Mouse (Mus musculus): Measurements from ENCODE around the gene Edf1. TPM values are rescaled to one million over a fixed set of nuclear protein-coding genes. Genes with fewer than 3 reads are reported as not detected.
A peak's percentile ranks its signal among the peaks of the same experiment; 100 is the strongest.

The Edf1 gene
- polyA plus RNA-seq, 1 experiment from 2014 or later, result 356 TPM

GRCm38 (mm10) chr2:25596765-25597510 lies 39.3 kb downstream of the Edf1 start:
- 0 out of 2 replicates have a peak, but pooled peaks cover 4% of the 10 kb centered on the region for H3K4me1 ChIP-seq (ENCODE audit: control insufficient read depth, insufficient read depth, low read length)
- no peak overlapping the region for H3K4me2 ChIP-seq
- no peak for ATAC-seq (replicated peaks; ENCODE audit: insufficient number of reproducible peaks, low FRiP score, low TSS enrichment)
- H3K27me3 ChIP-seq (ENCODE audit: control insufficient read depth, insufficient read depth, low read length), result no peaks in the 10 kb centered on the region
- WGBS (ENCODE audit: insufficient replicate concordance), result 88% methylated on average over 5 of the region's 5 CpGs
- peaks cover 60% of the 10 kb centered on the region for H3K36me3 ChIP-seq (ENCODE audit: control insufficient read depth, insufficient read depth, low read length)
- H3K4me3 ChIP-seq (ENCODE audit: low read depth, low read length), result no peak overlapping the region
- H3K27ac ChIP-seq (ENCODE audit: low read depth, low read length), result no peak overlapping the region
- H3K9me3 ChIP-seq (replicated peaks; ENCODE audit: control insufficient read depth, low read length), result no peaks in the 10 kb centered on the region
- H3K9ac ChIP-seq (ENCODE audit: low read depth, low read length), result no peak overlapping the region

- H3K9ac ChIP-seq (ENCODE audit: low read depth, low read length), result no peak overlapping the region
- H3K27me3 ChIP-seq (ENCODE audit: control insufficient read depth, insufficient read depth, low read length), result no peaks in the 10 kb centered on the region
- ATAC-seq (replicated peaks; ENCODE audit: insufficient number of reproducible peaks, low FRiP score, low TSS enrichment), result no peak
- H3K4me2 ChIP-seq, result no peak overlapping the region
- H3K27ac ChIP-seq (ENCODE audit: low read depth, low read length), result no peak overlapping the region
- H3K36me3 ChIP-seq (ENCODE audit: control insufficient read depth, insufficient read depth, low read length), result peaks cover 51% of the 10 kb centered on the region
- H3K4me3 ChIP-seq (ENCODE audit: low read depth, low read length), result no peak overlapping the region
- H3K4me1 ChIP-seq (ENCODE audit: control insufficient read depth, insufficient read depth, low read length), result 0 out of 2 replicates have a peak, but pooled peaks cover 4% of the 10 kb centered on the region
- H3K9me3 ChIP-seq (replicated peaks; ENCODE audit: control insufficient read depth, low read length), result no peaks in the 10 kb centered on the region
- 86% methylated on average over 1 of the region's 1 CpGs for WGBS (ENCODE audit: insufficient replicate concordance)
Observed at GRCm38 (mm10) chr2:25598749-25599148, 41.1 kb downstream of the Edf1 start.

DNA sequence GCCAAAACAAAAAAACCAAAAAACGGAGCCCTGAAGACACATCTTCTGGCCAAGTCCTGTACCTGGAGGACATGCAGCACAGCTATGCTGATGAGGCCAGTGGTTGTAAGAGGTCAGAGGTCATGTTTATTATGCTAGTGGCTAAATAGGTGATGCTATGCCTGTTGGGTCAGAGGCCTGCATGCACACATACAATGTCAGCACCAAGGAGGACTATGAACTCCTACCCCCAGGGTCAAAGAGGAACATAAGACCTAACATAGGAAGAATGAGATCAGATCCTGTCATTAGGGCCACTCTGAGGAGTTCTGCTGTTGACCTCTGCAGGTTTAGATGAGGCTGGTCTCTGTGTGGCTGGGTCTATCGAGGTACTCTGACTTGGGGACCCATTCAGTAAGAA lies 42.4 kb downstream of the Edf1 start:
- Histone ChIP-seq H3K36me3 (ENCODE audit: control insufficient read depth, insufficient read depth, low read length) (peaks cover 47% of the 10 kb centered on the region), H3K27ac (ENCODE audit: low read depth, low read length) (no peak overlapping the region), H3K4me2 (no peak overlapping the region), H3K9ac (ENCODE audit: low read depth, low read length) (no peak overlapping the region), H3K27me3 (ENCODE audit: control insufficient read depth, insufficient read depth, low read length) (no peaks in the 10 kb centered on the region), H3K4me3 (ENCODE audit: low read depth, low read length) (no peak overlapping the region), H3K4me1 (ENCODE audit: control insufficient read depth, insufficient read depth, low read length) (0 out of 2 replicates have a peak, but pooled peaks cover 4% of the 10 kb centered on the region), H3K9me3 (replicated peaks; ENCODE audit: control insufficient read depth, low read length) (no peaks in the 10 kb centered on the region)
- ATAC-seq (replicated peaks; ENCODE audit: insufficient number of reproducible peaks, low FRiP score, low TSS enrichment), result no peak
- 76% methylated on average over 2 of the region's 2 CpGs for WGBS (ENCODE audit: insufficient replicate concordance)

DNA sequence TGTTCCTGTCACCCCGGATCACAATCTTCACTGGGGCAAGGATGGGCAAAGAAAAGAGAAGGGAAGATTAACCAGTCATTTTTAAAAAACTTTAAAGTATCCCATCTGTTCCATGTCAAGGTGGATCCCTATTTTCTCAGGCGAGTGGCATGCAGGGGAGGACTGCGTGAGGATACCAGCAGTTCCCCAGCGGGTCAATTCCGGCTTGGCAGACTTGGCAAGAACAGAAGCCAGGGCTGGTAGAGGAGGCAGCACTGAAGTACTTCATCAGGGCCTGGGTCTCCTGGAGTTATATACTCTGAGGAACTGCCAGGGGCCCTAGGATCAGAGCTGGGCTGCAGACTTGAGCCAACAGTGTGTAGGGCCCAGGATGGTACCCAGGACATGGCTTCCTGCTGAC lies 44.9 kb downstream of the Edf1 start:
- Histone ChIP-seq H3K9ac (ENCODE audit: low read depth, low read length) (no peak overlapping the region), H3K4me1 (ENCODE audit: control insufficient read depth, insufficient read depth, low read length) (peaks cover 13% of the 10 kb centered on the region; the same call in 1 of the 2 replicates), H3K4me3 (ENCODE audit: low read depth, low read length) (no peak overlapping the region), H3K27me3 (ENCODE audit: control insufficient read depth, insufficient read depth, low read length) (no peaks in the 10 kb centered on the region), H3K9me3 (replicated peaks; ENCODE audit: control insufficient read depth, low read length) (no peaks in the 10 kb centered on the region), H3K36me3 (ENCODE audit: control insufficient read depth, insufficient read depth, low read length) (peaks cover 27% of the 10 kb centered on the region), H3K27ac (ENCODE audit: low read depth, low read length) (no peak overlapping the region), H3K4me2 (no peak overlapping the region)
- 90% methylated on average over 5 of the region's 5 CpGs for WGBS (ENCODE audit: insufficient replicate concordance)
- no peak for ATAC-seq (replicated peaks; ENCODE audit: insufficient number of reproducible peaks, low FRiP score, low TSS enrichment)

DNA sequence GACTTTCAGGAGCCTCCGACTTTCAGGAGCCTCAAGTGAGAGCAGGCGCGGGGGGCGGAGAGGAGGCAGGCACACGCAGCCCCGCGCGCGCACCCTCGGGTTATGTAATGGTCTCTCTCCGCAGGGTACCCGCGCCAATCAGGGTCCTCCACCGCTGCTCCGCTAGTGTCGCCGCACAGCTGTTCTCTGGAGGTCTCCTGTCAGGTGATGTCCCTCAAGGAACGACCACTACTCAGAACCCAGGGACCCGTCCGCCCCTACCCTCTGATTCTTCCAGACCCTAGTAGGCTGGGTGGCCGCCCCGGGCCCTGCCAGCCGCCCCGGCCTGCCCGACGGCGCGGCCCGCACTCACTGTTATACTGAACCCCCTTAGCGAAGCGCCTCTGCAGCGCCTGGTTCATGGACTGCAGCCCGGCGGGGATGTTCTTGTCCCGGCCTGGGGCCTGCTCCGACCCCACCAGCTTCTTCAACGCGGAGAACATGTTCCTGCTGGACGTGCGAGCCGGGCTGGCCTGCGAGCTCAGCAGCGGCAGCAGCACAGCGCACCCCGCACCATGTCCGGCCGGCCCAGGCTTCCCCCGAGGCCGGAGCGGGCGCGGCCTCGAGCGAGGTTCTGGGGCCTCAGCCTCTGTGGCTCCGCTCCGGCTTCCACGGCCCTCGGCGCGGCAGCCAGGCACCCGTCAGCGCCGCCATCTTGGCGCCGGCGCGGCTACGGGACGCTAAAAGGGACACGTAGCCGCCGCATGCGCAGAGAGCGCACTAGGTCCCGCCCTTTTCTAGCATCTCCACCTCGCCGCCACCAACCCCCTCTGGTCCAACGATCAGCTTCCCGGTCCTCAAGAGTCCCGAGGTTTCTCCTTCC lies 50.3 kb downstream of the Edf1 start, which contains the start of gene Rabl6:
TSS of gene Rabl6 (minus strand) at position 761 of the 862 bp plus-strand sequence.
- ATAC-seq (replicated peaks; ENCODE audit: insufficient number of reproducible peaks, low FRiP score, low TSS enrichment), result peak; percentile 74
- H3K4me1 ChIP-seq (ENCODE audit: control insufficient read depth, insufficient read depth, low read length), result peaks cover 10% of the 10 kb centered on the region; the same call in 1 of the 2 replicates
- no peaks in the 10 kb centered on the region for H3K9me3 ChIP-seq (replicated peaks; ENCODE audit: control insufficient read depth, low read length)
- H3K36me3 ChIP-seq (ENCODE audit: control insufficient read depth, insufficient read depth, low read length), result no peaks in the 10 kb centered on the region
- WGBS (ENCODE audit: insufficient replicate concordance), result under 1% methylated on average over 80 of the region's 80 CpGs
- H3K9ac ChIP-seq (ENCODE audit: low read depth, low read length), result peak within 1 kb of the TSS; percentile 98
- peak within 1 kb of the TSS; percentile 94 for H3K27ac ChIP-seq (ENCODE audit: low read depth, low read length)
- peak within 1 kb of the TSS; percentile 99 for H3K4me3 ChIP-seq (ENCODE audit: low read depth, low read length)
- peak within 1 kb of the TSS; percentile 73 for H3K4me2 ChIP-seq
- peaks cover 12% of the 10 kb centered on the region for H3K27me3 ChIP-seq (ENCODE audit: control insufficient read depth, insufficient read depth, low read length)

GRCm38 (mm10) chr2:25608671-25609070 lies 51.0 kb downstream of the Edf1 start:
- Histone ChIP-seq H3K9ac (ENCODE audit: low read depth, low read length) (peak overlapping the region; percentile 98), H3K4me3 (ENCODE audit: low read depth, low read length) (peak overlapping the region; percentile 99), H3K4me2 (peak overlapping the region; percentile 73), H3K27ac (ENCODE audit: low read depth, low read length) (no peak overlapping the region), H3K27me3 (ENCODE audit: control insufficient read depth, insufficient read depth, low read length) (peaks cover 19% of the 10 kb centered on the region), H3K4me1 (ENCODE audit: control insufficient read depth, insufficient read depth, low read length) (peaks cover 10% of the 10 kb centered on the region; the same call in 1 of the 2 replicates), H3K36me3 (ENCODE audit: control insufficient read depth, insufficient read depth, low read length) (no peaks in the 10 kb centered on the region), H3K9me3 (replicated peaks; ENCODE audit: control insufficient read depth, low read length) (no peaks in the 10 kb centered on the region)
- WGBS (ENCODE audit: insufficient replicate concordance), result 70% methylated on average over 10 of the region's 10 CpGs
- no peak for ATAC-seq (replicated peaks; ENCODE audit: insufficient number of reproducible peaks, low FRiP score, low TSS enrichment)

Other genes starting within 250 kb of the Edf1 start
- 0.96 and 1.1 TPM in 2 replicates for gene Grin1, start 238.7 kb upstream of the Edf1 start, polyA plus RNA-seq (2014; fragmentation: Nextera tagmentation; extraction: Ambion mirVana)
- 47.9 and 68.4 TPM in 2 replicates for gene Man1b1, start 225.5 kb upstream of the Edf1 start, polyA plus RNA-seq (2014; fragmentation: Nextera tagmentation; extraction: Ambion mirVana)
- 13.1 and 14.0 TPM in 2 replicates for gene Dpp7, start 201.5 kb upstream of the Edf1 start, polyA plus RNA-seq (2014; fragmentation: Nextera tagmentation; extraction: Ambion mirVana)
- gene Uap1l1, start 192.2 kb upstream of the Edf1 start, polyA plus RNA-seq (2014; fragmentation: Nextera tagmentation; extraction: Ambion mirVana), result 10.8 and 11.2 TPM in 2 replicates
- 16.0 and 18.2 TPM in 2 replicates for gene Sapcd2, start 185.5 kb upstream of the Edf1 start, polyA plus RNA-seq (2014; fragmentation: Nextera tagmentation; extraction: Ambion mirVana)
- 0.18 and 0.20 TPM in 2 replicates for gene Entpd2, start 162.0 kb upstream of the Edf1 start, polyA plus RNA-seq (2014; fragmentation: Nextera tagmentation; extraction: Ambion mirVana)
- 16.8 and 18.9 TPM in 2 replicates for gene Npdc1, start 158.5 kb upstream of the Edf1 start, polyA plus RNA-seq (2014; fragmentation: Nextera tagmentation; extraction: Ambion mirVana)
- gene Fut7, start 134.6 kb upstream of the Edf1 start, polyA plus RNA-seq (2014; fragmentation: Nextera tagmentation; extraction: Ambion mirVana), result not detected in 2 replicates
- 2.0 and 3.4 TPM in 2 replicates for gene Abca2, start 129.1 kb upstream of the Edf1 start, polyA plus RNA-seq (2014; fragmentation: Nextera tagmentation; extraction: Ambion mirVana)
- 0.47 and 0.83 TPM in 2 replicates for gene Clic3, start 101.0 kb upstream of the Edf1 start, polyA plus RNA-seq (2014; fragmentation: Nextera tagmentation; extraction: Ambion mirVana)
- gene Paxx, start 96.8 kb upstream of the Edf1 start, polyA plus RNA-seq (2014; fragmentation: Nextera tagmentation; extraction: Ambion mirVana), result 16.5 and 20.0 TPM in 2 replicates
- 0.66 and 1.1 TPM in 2 replicates for gene Ptgds, start 87.8 kb upstream of the Edf1 start, polyA plus RNA-seq (2014; fragmentation: Nextera tagmentation; extraction: Ambion mirVana)
- not detected in 2 replicates for gene Lcn12, start 63.9 kb upstream of the Edf1 start, polyA plus RNA-seq (2014; fragmentation: Nextera tagmentation; extraction: Ambion mirVana)
- gene Fbxw5, start 57.1 kb upstream of the Edf1 start, polyA plus RNA-seq (2014; fragmentation: Nextera tagmentation; extraction: Ambion mirVana), result 66.7 and 78.7 TPM in 2 replicates
- 3.4 and 3.7 TPM in 2 replicates for gene C8g, start 56.1 kb upstream of the Edf1 start, polyA plus RNA-seq (2014; fragmentation: Nextera tagmentation; extraction: Ambion mirVana)
- gene Traf2, start 10.9 kb upstream of the Edf1 start, polyA plus RNA-seq (2014; fragmentation: Nextera tagmentation; extraction: Ambion mirVana), result 20.3 and 21.9 TPM in 2 replicates
- gene Mamdc4, start 17.0 kb downstream of the Edf1 start, polyA plus RNA-seq (2014; fragmentation: Nextera tagmentation; extraction: Ambion mirVana), result 3.2 and 5.5 TPM in 2 replicates
- 167 and 172 TPM in 2 replicates for gene Phpt1, start 17.4 kb downstream of the Edf1 start, polyA plus RNA-seq (2014; fragmentation: Nextera tagmentation; extraction: Ambion mirVana)
- 0.21 TPM in 1 of 2 replicates, not detected in the other for gene Ajm1, start 23.9 kb downstream of the Edf1 start, polyA plus RNA-seq (2014; fragmentation: Nextera tagmentation; extraction: Ambion mirVana)
- gene Rabl6, start 50.7 kb downstream of the Edf1 start, polyA plus RNA-seq (2014; fragmentation: Nextera tagmentation; extraction: Ambion mirVana), result 35.9 and 40.0 TPM in 2 replicates
- 0.11 and 0.20 TPM in 2 replicates for gene Ccdc183, start 59.8 kb downstream of the Edf1 start, polyA plus RNA-seq (2014; fragmentation: Nextera tagmentation; extraction: Ambion mirVana)
- 14.6 and 18.4 TPM in 2 replicates for gene Tmem141, start 64.2 kb downstream of the Edf1 start, polyA plus RNA-seq (2014; fragmentation: Nextera tagmentation; extraction: Ambion mirVana)
- 1.0 and 1.1 TPM in 2 replicates for gene Fcna, start 70.2 kb downstream of the Edf1 start, polyA plus RNA-seq (2014; fragmentation: Nextera tagmentation; extraction: Ambion mirVana)
- not detected in 2 replicates for gene Lcn8, start 95.3 kb downstream of the Edf1 start, polyA plus RNA-seq (2014; fragmentation: Nextera tagmentation; extraction: Ambion mirVana)
- gene Lcn5, start 100.1 kb downstream of the Edf1 start, polyA plus RNA-seq (2014; fragmentation: Nextera tagmentation; extraction: Ambion mirVana), result not detected in 2 replicates
- gene Lcn6, start 118.9 kb downstream of the Edf1 start, polyA plus RNA-seq (2014; fragmentation: Nextera tagmentation; extraction: Ambion mirVana), result not detected in 2 replicates
- not detected in 2 replicates for gene Lcn10, start 124.9 kb downstream of the Edf1 start, polyA plus RNA-seq (2014; fragmentation: Nextera tagmentation; extraction: Ambion mirVana)
- not detected in 2 replicates for gene Obp2a, start 142.2 kb downstream of the Edf1 start, polyA plus RNA-seq (2014; fragmentation: Nextera tagmentation; extraction: Ambion mirVana)
- 42.9 and 49.9 TPM in 2 replicates for gene Bmyc, start 148.9 kb downstream of the Edf1 start, polyA plus RNA-seq (2014; fragmentation: Nextera tagmentation; extraction: Ambion mirVana)
- not detected in 2 replicates for gene Obp2b, start 179.2 kb downstream of the Edf1 start, polyA plus RNA-seq (2014; fragmentation: Nextera tagmentation; extraction: Ambion mirVana)
- gene Lcn3, start 207.7 kb downstream of the Edf1 start, polyA plus RNA-seq (2014; fragmentation: Nextera tagmentation; extraction: Ambion mirVana), result not detected in 2 replicates
- not detected in 2 replicates for gene Lcn11, start 219.2 kb downstream of the Edf1 start, polyA plus RNA-seq (2014; fragmentation: Nextera tagmentation; extraction: Ambion mirVana)
- gene Gm13539, start 224.4 kb downstream of the Edf1 start, polyA plus RNA-seq (2014; fragmentation: Nextera tagmentation; extraction: Ambion mirVana), result not detected in 2 replicates

Measured in heart, embryonic 11.5 days (tissue).